Mouse (Mus musculus): ENCODE data around the gene Nxnl2. TPM values are rescaled to one million over a fixed set of nuclear protein-coding genes. Genes with fewer than 3 reads are reported as not detected.

Nxnl2 gene
- polyA plus RNA-seq, 1 experiment = not detected

DNA sequence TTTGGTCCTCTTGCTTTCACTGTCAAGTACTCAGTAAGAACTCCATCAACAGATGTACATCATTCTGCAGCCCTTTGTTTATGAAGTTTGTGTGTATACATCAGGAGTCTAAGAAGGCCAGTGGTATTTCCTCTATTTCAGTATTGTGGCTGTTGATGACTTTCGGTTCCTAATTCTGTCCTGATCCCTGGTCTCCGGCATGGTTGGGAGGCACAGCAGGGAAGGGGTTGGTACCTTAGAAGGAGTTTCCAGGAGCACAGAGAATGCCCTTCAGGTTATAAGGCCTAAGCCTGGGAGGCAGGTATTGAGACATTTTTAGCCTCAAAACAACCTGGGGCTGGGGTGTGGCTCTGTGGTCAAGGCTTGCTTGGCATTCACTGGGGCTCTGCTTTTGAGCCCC, 9.2 kb upstream of the Nxnl2 start:
- H3ac ChIP-seq (ENCODE audit: control insufficient read depth, insufficient read length) = no peak overlapping the region
- no peaks in the 10 kb centered on the region for H3K27me3 ChIP-seq (ENCODE audit: control insufficient read depth, insufficient read depth, insufficient read length)
- no peaks in the 10 kb centered on the region for H3K79me2 ChIP-seq (ENCODE audit: control insufficient read depth, insufficient read depth)
- no peak overlapping the region for H3K4me3 ChIP-seq
- H3K36me3 ChIP-seq (ENCODE audit: control insufficient read depth, insufficient read depth) = no peaks in the 10 kb centered on the region
- TF ChIP-seq E2F4 (IDR thresholded peaks at IDR 0.05; ENCODE audit: insufficient read depth) (no peak), POLR2A (IDR thresholded peaks at IDR 0.05; ENCODE audit: insufficient read length, low read depth) (no peak), TCF12 (IDR thresholded peaks at IDR 0.05; ENCODE audit: insufficient read depth, poor library complexity, severe bottlenecking) (no peak)
- no peak overlapping the region for H3K4me2 ChIP-seq (ENCODE audit: low read depth)

GRCm38 (mm10) chr13:51162246-51162645, 8.6 kb upstream of the Nxnl2 start:
- Histone ChIP-seq H3K79me2 (ENCODE audit: control insufficient read depth, insufficient read depth) (no peaks in the 10 kb centered on the region), H3K4me2 (ENCODE audit: low read depth) (no peak overlapping the region), H3K27me3 (ENCODE audit: control insufficient read depth, insufficient read depth, insufficient read length) (no peaks in the 10 kb centered on the region), H3K4me3 (no peak overlapping the region), H3K36me3 (ENCODE audit: control insufficient read depth, insufficient read depth) (no peaks in the 10 kb centered on the region), H3ac (ENCODE audit: control insufficient read depth, insufficient read length) (no peak overlapping the region)
- TF ChIP-seq POLR2AphosphoS2 (IDR thresholded peaks at IDR 0.05; ENCODE audit: insufficient read length, low read depth) (no peak), CEBPB (IDR thresholded peaks at IDR 0.05; ENCODE audit: insufficient read depth, poor library complexity, severe bottlenecking) (no peak), POLR2A (IDR thresholded peaks at IDR 0.05; ENCODE audit: insufficient read length, low read depth) (no peak), MYOD1 (IDR thresholded peaks at IDR 0.05; ENCODE audit: control insufficient read depth in 1 of 3, insufficient read length in 2 of 3, low read depth in 2 of 3) (no peak), TCF12 (IDR thresholded peaks at IDR 0.05; ENCODE audit: insufficient read depth, poor library complexity, severe bottlenecking) (no peak), USF1 (IDR thresholded peaks at IDR 0.05; ENCODE audit: low read depth) (no peak), TCF3 (IDR thresholded peaks at IDR 0.05; ENCODE audit: insufficient read length, low read depth) (no peak)

DNA sequence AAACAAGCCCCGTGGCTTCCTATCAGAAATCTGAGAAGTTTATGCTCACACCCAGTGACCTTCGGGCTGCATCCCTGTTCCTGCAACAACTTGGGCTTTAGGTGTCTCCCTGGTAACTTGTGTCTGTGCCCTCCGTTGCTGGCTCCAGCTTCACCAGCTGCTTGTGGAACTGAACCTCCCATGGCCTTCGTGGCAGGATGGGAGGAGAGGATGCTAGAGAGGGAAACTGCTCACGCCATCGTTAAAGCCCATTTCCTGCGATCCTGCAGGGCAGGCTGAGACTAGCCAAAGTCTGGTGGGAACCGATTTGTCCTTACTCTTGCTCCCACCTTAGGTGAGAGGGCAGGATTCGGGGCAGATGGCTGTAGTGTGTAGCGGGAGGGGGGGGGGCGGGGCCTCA, 4.1 kb upstream of the Nxnl2 start:
- no peak overlapping the region for H3K4me2 ChIP-seq (ENCODE audit: low read depth)

GRCm38 (mm10) chr13:51170215-51170614, 607 bp upstream of the Nxnl2 start:
- Histone ChIP-seq H3K27me3 (ENCODE audit: control insufficient read depth, insufficient read depth, insufficient read length) (no peaks in the 10 kb centered on the region), H3K4me3 (no peak overlapping the region), H3K79me2 (ENCODE audit: control insufficient read depth, insufficient read depth) (no peaks in the 10 kb centered on the region), H3K36me3 (ENCODE audit: control insufficient read depth, insufficient read depth) (no peaks in the 10 kb centered on the region), H3ac (ENCODE audit: control insufficient read depth, insufficient read length) (no peak overlapping the region), H3K4me2 (ENCODE audit: low read depth) (no peak overlapping the region)
- no peak for TF ChIP-seq MYOG (IDR thresholded peaks at IDR 0.05; ENCODE audit: control insufficient read depth in 1 of 3, insufficient read depth in 1 of 3, insufficient read length in 2 of 3, low read depth in 2 of 3)
- TF ChIP-seq TCF3 (IDR thresholded peaks at IDR 0.05; ENCODE audit: insufficient read length, low read depth) = no peak
- no peak for TF ChIP-seq SRF (IDR thresholded peaks at IDR 0.05; ENCODE audit: control insufficient read depth, insufficient read length, low read depth)
- no peak for TF ChIP-seq E2F4 (IDR thresholded peaks at IDR 0.05; ENCODE audit: insufficient read depth)
- TF ChIP-seq CEBPB (IDR thresholded peaks at IDR 0.05; ENCODE audit: insufficient read depth, poor library complexity, severe bottlenecking) = no peak
- TF ChIP-seq REST (IDR thresholded peaks at IDR 0.05; ENCODE audit: insufficient read depth, insufficient read length) = no peak
- TF ChIP-seq POLR2AphosphoS2 (IDR thresholded peaks at IDR 0.05; ENCODE audit: insufficient read length, low read depth) = no peak
- TF ChIP-seq MAX (IDR thresholded peaks at IDR 0.05; ENCODE audit: low read depth) = no peak
- no peak for TF ChIP-seq USF1 (IDR thresholded peaks at IDR 0.05; ENCODE audit: low read depth)
- no peak for TF ChIP-seq MYOD1 (IDR thresholded peaks at IDR 0.05; ENCODE audit: control insufficient read depth in 1 of 3, insufficient read length in 2 of 3, low read depth in 2 of 3)
- no peak for TF ChIP-seq TCF12 (IDR thresholded peaks at IDR 0.05; ENCODE audit: insufficient read depth, poor library complexity, severe bottlenecking)
- TF ChIP-seq POLR2A (IDR thresholded peaks at IDR 0.05; ENCODE audit: insufficient read length, low read depth) = no peak

More for the DNA sequence above, 4.1 kb upstream of the Nxnl2 start:
- no peak overlapping the region for H3ac ChIP-seq (ENCODE audit: control insufficient read depth, insufficient read length)
- H3K27me3 ChIP-seq (ENCODE audit: control insufficient read depth, insufficient read depth, insufficient read length) = no peaks in the 10 kb centered on the region
- H3K79me2 ChIP-seq (ENCODE audit: control insufficient read depth, insufficient read depth) = no peaks in the 10 kb centered on the region
- TF ChIP-seq CEBPB (IDR thresholded peaks at IDR 0.05; ENCODE audit: insufficient read depth, poor library complexity, severe bottlenecking) (no peak), REST (IDR thresholded peaks at IDR 0.05; ENCODE audit: insufficient read depth, insufficient read length) (no peak), POLR2A (IDR thresholded peaks at IDR 0.05; ENCODE audit: insufficient read length, low read depth) (no peak), E2F4 (IDR thresholded peaks at IDR 0.05; ENCODE audit: insufficient read depth) (no peak), TCF12 (IDR thresholded peaks at IDR 0.05; ENCODE audit: insufficient read depth, poor library complexity, severe bottlenecking) (no peak), MAX (IDR thresholded peaks at IDR 0.05; ENCODE audit: low read depth) (no peak), USF1 (IDR thresholded peaks at IDR 0.05; ENCODE audit: low read depth) (no peak), MYOD1 (IDR thresholded peaks at IDR 0.05; ENCODE audit: control insufficient read depth in 1 of 3, insufficient read length in 2 of 3, low read depth in 2 of 3) (no peak), POLR2AphosphoS2 (IDR thresholded peaks at IDR 0.05; ENCODE audit: insufficient read length, low read depth) (no peak), SRF (IDR thresholded peaks at IDR 0.05; ENCODE audit: control insufficient read depth, insufficient read length, low read depth) (no peak), TCF3 (IDR thresholded peaks at IDR 0.05; ENCODE audit: insufficient read length, low read depth) (no peak), MYOG (IDR thresholded peaks at IDR 0.05; ENCODE audit: control insufficient read depth in 1 of 3, insufficient read depth in 1 of 3, insufficient read length in 2 of 3, low read depth in 2 of 3) (no peak)
- no peak overlapping the region for H3K4me3 ChIP-seq
- H3K36me3 ChIP-seq (ENCODE audit: control insufficient read depth, insufficient read depth) = no peaks in the 10 kb centered on the region

GRCm38 (mm10) chr13:51172601-51173000, 1.8 kb downstream of the Nxnl2 start:
- Histone ChIP-seq H3ac (ENCODE audit: control insufficient read depth, insufficient read length) (no peak overlapping the region), H3K27me3 (ENCODE audit: control insufficient read depth, insufficient read depth, insufficient read length) (no peaks in the 10 kb centered on the region), H3K79me2 (ENCODE audit: control insufficient read depth, insufficient read depth) (no peaks in the 10 kb centered on the region), H3K4me2 (ENCODE audit: low read depth) (no peak overlapping the region), H3K36me3 (ENCODE audit: control insufficient read depth, insufficient read depth) (no peaks in the 10 kb centered on the region), H3K4me3 (no peak overlapping the region)
- TF ChIP-seq POLR2AphosphoS2 (IDR thresholded peaks at IDR 0.05; ENCODE audit: insufficient read length, low read depth) (no peak), USF1 (IDR thresholded peaks at IDR 0.05; ENCODE audit: low read depth) (no peak), REST (IDR thresholded peaks at IDR 0.05; ENCODE audit: insufficient read depth, insufficient read length) (no peak), MYOG (IDR thresholded peaks at IDR 0.05; ENCODE audit: control insufficient read depth in 1 of 3, insufficient read depth in 1 of 3, insufficient read length in 2 of 3, low read depth in 2 of 3) (no peak), MAX (IDR thresholded peaks at IDR 0.05; ENCODE audit: low read depth) (no peak), TCF12 (IDR thresholded peaks at IDR 0.05; ENCODE audit: insufficient read depth, poor library complexity, severe bottlenecking) (no peak), POLR2A (IDR thresholded peaks at IDR 0.05; ENCODE audit: insufficient read length, low read depth) (no peak), E2F4 (IDR thresholded peaks at IDR 0.05; ENCODE audit: insufficient read depth) (no peak), MYOD1 (IDR thresholded peaks at IDR 0.05; ENCODE audit: control insufficient read depth in 1 of 3, insufficient read length in 2 of 3, low read depth in 2 of 3) (no peak), SRF (IDR thresholded peaks at IDR 0.05; ENCODE audit: control insufficient read depth, insufficient read length, low read depth) (no peak), CEBPB (IDR thresholded peaks at IDR 0.05; ENCODE audit: insufficient read depth, poor library complexity, severe bottlenecking) (no peak), TCF3 (IDR thresholded peaks at IDR 0.05; ENCODE audit: insufficient read length, low read depth) (no peak)

Measured in myocyte (in vitro differentiated cells).